Mouse (Mus musculus): ENCODE measurements around the gene Cpsf4l. TPM values are rescaled to one million over a fixed set of nuclear protein-coding genes. Genes with fewer than 3 reads are reported as not detected.

Cpsf4l gene
- total and polyA plus RNA-seq, 3 experiments: 0.13 to 0.43 TPM; not detected in 1

DNA sequence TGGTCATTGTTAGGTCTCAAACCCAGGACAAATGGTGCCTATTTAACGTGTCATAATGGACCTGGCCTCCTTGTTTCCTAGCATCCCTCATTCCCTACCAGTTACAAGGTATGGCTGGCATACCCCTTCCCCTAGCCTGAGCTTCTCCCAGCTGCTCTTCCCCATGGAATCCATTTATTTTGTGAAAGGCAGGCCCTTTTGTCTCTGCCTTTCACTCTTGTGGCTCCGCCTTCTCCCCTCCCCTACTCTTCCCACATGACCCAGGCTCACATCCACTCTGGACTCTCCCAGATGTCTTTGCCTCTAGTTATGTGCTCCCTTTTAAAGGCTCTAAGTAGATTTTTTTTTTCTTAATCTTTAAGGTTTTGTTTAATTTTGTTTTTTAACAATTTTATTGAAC, 22.8 kb downstream of the Cpsf4l start:
- no peaks in the 10 kb centered on the region for H3K9me3 ChIP-seq (replicated peaks; ENCODE audit: low read length)
- DNase-seq (ENCODE audit: extremely low read depth): no peak
- no peaks in the 10 kb centered on the region for H3K27me3 ChIP-seq (replicated peaks)
- H3K79me2 ChIP-seq (replicated peaks; ENCODE audit: control insufficient read depth, extremely low read depth, insufficient read depth, poor library complexity, severe bottlenecking): peaks cover 47% of the 10 kb centered on the region
- no peak for TF ChIP-seq POLR2AphosphoS2 (IDR thresholded peaks at IDR 0.05; ENCODE audit: low read depth, low read length)
- TF ChIP-seq MYC (IDR thresholded peaks at IDR 0.05; ENCODE audit: low read depth, low read length): no peak
- TF ChIP-seq MXI1 (IDR thresholded peaks at IDR 0.05; ENCODE audit: low read depth, low read length): no peak
- dilution Hi-C loops (cut with MboI; ENCODE audit: extremely low pct_ligation_motif_present, extremely low pct_unique_long_range_greater_than_20kb, low sequenced_read_pairs): no loop called here
- peaks cover 23 to 46% of the 10 kb centered on the region in 2 experiments for H3K36me3 ChIP-seq (replicated peaks in 1 of 2; ENCODE audit: control insufficient read depth in 1 of 2, insufficient read depth in 1 of 2, low read length in 1 of 2)
- H3K9ac ChIP-seq (ENCODE audit: insufficient read depth, low read depth): no peak overlapping the region
- H3K4me2 ChIP-seq (ENCODE audit: insufficient read depth, low read depth, poor library complexity, severe bottlenecking): no peak overlapping the region
- H3K4me1 ChIP-seq (ENCODE audit: control insufficient read depth in 1 of 2, insufficient read depth in 2 of 2): peaks cover 8 to 50% of the 10 kb centered on the region in 2 experiments
- no peak overlapping the region for H3K4me3 ChIP-seq (replicated peaks in 1 of 3; ENCODE audit: low read depth in 2 of 3, low read length in 2 of 3, poor library complexity in 1 of 3)
- H3K27ac ChIP-seq (ENCODE audit: insufficient read depth, low read depth): no peak overlapping the region
- in situ Hi-C loops (cut with MboI; ENCODE audit: low pct_ligation_motif_present, low pct_unique_long_range_greater_than_20kb, low sequenced_read_pairs): no loop called here

- dilution Hi-C loops (cut with MboI; ENCODE audit: extremely low pct_ligation_motif_present, extremely low pct_unique_long_range_greater_than_20kb, low sequenced_read_pairs): no loop called here
- in situ Hi-C loops (cut with MboI; ENCODE audit: low pct_ligation_motif_present, low pct_unique_long_range_greater_than_20kb, low sequenced_read_pairs): no loop called here
- Histone ChIP-seq H3K9ac (ENCODE audit: insufficient read depth, low read depth) (peak overlapping the region; percentile 80), H3K27me3 (replicated peaks) (no peaks in the 10 kb centered on the region), H3K4me1 (ENCODE audit: control insufficient read depth in 1 of 2, insufficient read depth in 2 of 2) (peaks cover 7 to 51% of the 10 kb centered on the region in 2 experiments), H3K4me3 (replicated peaks in 1 of 3; ENCODE audit: low read depth in 2 of 3, low read length in 2 of 3, poor library complexity in 1 of 3) (peak overlapping the region; percentile 84 to 99 (median 99)), H3K36me3 (replicated peaks in 1 of 2; ENCODE audit: control insufficient read depth in 1 of 2, insufficient read depth in 1 of 2, low read length in 1 of 2) (peaks cover 23 to 44% of the 10 kb centered on the region in 2 experiments), H3K9me3 (replicated peaks; ENCODE audit: low read length) (no peaks in the 10 kb centered on the region), H3K27ac (ENCODE audit: insufficient read depth, low read depth) (peak overlapping the region; percentile 42), H3K79me2 (replicated peaks; ENCODE audit: control insufficient read depth, extremely low read depth, insufficient read depth, poor library complexity, severe bottlenecking) (peaks cover 67% of the 10 kb centered on the region), H3K4me2 (ENCODE audit: insufficient read depth, low read depth, poor library complexity, severe bottlenecking) (peak overlapping the region; percentile 76)
- peak; percentile 67 for DNase-seq (ENCODE audit: extremely low read depth)
- TF ChIP-seq TCF12 (IDR thresholded peaks at IDR 0.05; ENCODE audit: low read depth, low read length): 0 out of 2 replicates have a peak, but pooled peaks have one; percentile 30
- no peak for TF ChIP-seq CHD1 (IDR thresholded peaks at IDR 0.05; ENCODE audit: low read depth, low read length)
- TF ChIP-seq NRF1 (IDR thresholded peaks at IDR 0.05; ENCODE audit: low read depth, low read length): 0 out of 2 replicates have a peak, but pooled peaks have one; percentile 2
- no peak for TF ChIP-seq HCFC1 (IDR thresholded peaks at IDR 0.05; ENCODE audit: low read depth, low read length)
- TF ChIP-seq NELFE (IDR thresholded peaks at IDR 0.05; ENCODE audit: low read depth, low read length): 0 out of 2 replicates have a peak, but pooled peaks have one; percentile 9
- no peak for TF ChIP-seq SMC3 (IDR thresholded peaks at IDR 0.05; ENCODE audit: low read depth, low read length)
- 0 out of 2 replicates have a peak, but pooled peaks have one; percentile 26 for TF ChIP-seq KAT2A (IDR thresholded peaks at IDR 0.05; ENCODE audit: insufficient replicate concordance, low read length)
- no peak for TF ChIP-seq POLR2A (IDR thresholded peaks at IDR 0.05; ENCODE audit: low read depth, low read length)
These were observed 24.9 kb downstream of the Cpsf4l start for GRCm38 (mm10) chr11:113684707-113685426.

Data from CH12.LX (cell line).